Mouse (Mus musculus): Measurements from ENCODE around the gene Ddx23.

DNA sequence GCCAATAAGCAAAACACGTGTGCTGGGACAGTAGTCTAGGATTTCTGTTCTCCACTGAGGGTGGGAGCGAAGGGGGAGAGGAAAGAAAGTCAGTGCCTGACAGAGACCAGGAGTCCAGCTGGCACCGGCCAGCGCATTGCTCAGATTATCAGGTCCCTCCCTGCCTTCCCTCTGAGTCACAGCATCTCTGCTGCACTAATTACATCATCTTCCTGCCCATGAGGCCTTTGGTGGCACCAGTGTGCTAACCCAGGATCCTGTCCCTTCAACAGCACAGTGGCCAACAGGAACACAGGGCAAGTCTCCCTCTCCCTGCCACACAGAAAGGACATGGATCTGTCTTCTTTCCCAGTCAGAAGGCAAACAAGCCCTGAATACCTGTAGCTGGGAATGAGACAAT, 9.9 kb upstream of the Ddx23 start:
- TF ChIP-seq MEF2A (IDR thresholded peaks at IDR 0.05; ENCODE audit: extremely low read depth, insufficient replicate concordance, low read depth, low read length, poor library complexity, severe bottlenecking) (no peak), CTCF (IDR thresholded peaks at IDR 0.05 in 2 of 3, conservative IDR thresholded peaks at IDR 0.05 in 1 of 3; ENCODE audit: control insufficient read depth in 1 of 3, insufficient read depth in 1 of 3, low read depth in 2 of 3, low read length in 3 of 3, poor library complexity in 1 of 3, severe bottlenecking in 1 of 3) (no peak), MAFK (IDR thresholded peaks at IDR 0.05; ENCODE audit: borderline replicate concordance, low read depth, low read length) (no peak), POLR2A (IDR thresholded peaks at IDR 0.05; ENCODE audit: control insufficient read depth in 1 of 2, insufficient read depth in 1 of 2, low read depth in 1 of 2, low read length in 2 of 2, poor library complexity in 1 of 2) (no peak), JUND (IDR thresholded peaks at IDR 0.05; ENCODE audit: low read depth, low read length) (no peak), USF1 (IDR thresholded peaks at IDR 0.05; ENCODE audit: low read depth, low read length) (no peak), NELFE (IDR thresholded peaks at IDR 0.05; ENCODE audit: low read depth, low read length) (no peak), CHD1 (IDR thresholded peaks at IDR 0.05; ENCODE audit: low read depth, low read length) (no peak), ZMIZ1 (IDR thresholded peaks at IDR 0.05; ENCODE audit: low read depth, low read length) (no peak), RCOR1 (IDR thresholded peaks at IDR 0.05; ENCODE audit: low read depth, low read length) (no peak), POLR2AphosphoS5 (IDR thresholded peaks at IDR 0.05; ENCODE audit: borderline replicate concordance, low read depth, low read length) (no peak)

Measured in MEL (cell line).